Mouse (Mus musculus) heart, adult 9 months (tissue): ENCODE results near the gene Ctsw.
A peak's percentile ranks its signal among the peaks of the same experiment; 100 is the strongest.

Experiments used
- DNase-seq, 2 experiments: peaks; one replicate each; pipeline ENCODE4 v3.0.0; 2022; ENCODE audit warnings: low spot score in 2 of 2

Gene Ctsw

DNA sequence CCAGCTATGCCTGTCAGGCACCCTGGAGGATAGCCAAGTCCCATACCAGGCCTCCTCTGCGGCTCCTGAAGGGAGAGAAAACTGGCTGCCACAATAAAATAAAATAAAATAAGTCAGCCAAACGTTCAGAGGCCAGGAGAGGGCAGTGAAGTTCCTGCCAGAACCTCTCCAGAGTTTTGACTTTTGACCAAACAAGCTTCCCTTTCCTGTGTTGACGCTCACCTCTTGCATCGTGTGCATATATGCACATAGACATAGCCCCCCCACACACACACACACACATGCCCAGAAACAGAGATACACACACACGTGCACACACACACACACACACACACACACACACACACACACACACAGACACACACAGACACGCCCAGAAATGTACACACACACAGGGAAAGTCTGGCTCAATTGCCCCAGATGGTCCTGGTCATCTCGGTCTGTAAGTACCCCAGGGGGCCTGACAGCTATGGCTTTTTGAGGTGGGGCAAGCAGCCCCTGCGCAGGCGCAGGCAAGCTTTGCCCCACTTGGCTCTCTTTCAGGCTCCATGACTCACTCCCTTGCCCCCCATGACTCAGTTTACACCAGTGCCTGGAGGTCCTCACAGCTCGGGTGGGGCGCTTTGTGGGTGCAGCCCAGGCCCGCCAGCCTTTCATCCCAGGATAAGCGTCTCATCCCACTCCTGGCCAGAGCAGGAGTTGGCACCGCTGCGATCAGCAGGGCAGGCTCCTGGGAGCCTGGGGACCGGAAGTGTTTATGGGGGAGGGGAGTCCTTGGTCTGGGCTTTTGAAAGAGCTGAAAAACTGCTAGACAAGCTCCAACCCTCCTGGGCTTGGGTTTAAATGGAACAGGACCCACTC, 35.1 kb downstream of the Ctsw start:
- peak; percentile 36 to 63 for DNase-seq

GRCm38 (mm10) chr19:5431911-5432464, 36.3 kb downstream of the Ctsw start:
- DNase-seq = peak in 1 of 2 experiments; percentile 53

- no peak for DNase-seq
Measured at GRCm38 (mm10) chr19:5430408-5430807, 37.9 kb downstream of the Ctsw start.

GRCm38 (mm10) chr19:5429806-5430205, 38.5 kb downstream of the Ctsw start:
- peak in 1 of 2 experiments; percentile 39 for DNase-seq

- no peak for DNase-seq
Measured at GRCm38 (mm10) chr19:5429219-5429618, 39.1 kb downstream of the Ctsw start.

GRCm38 (mm10) chr19:5428083-5428482, 40.2 kb downstream of the Ctsw start:
- no peak for DNase-seq

GRCm38 (mm10) chr19:5426640-5427290, 41.5 kb downstream of the Ctsw start:
- DNase-seq = no peak

GRCm38 (mm10) chr19:5425906-5426565, 42.3 kb downstream of the Ctsw start:
- no peak for DNase-seq

- peak; percentile 88 to 92 for DNase-seq
Measured at GRCm38 (mm10) chr19:5424782-5425741, 43.2 kb downstream of the Ctsw start, which contains the start of the genes Drap1 and AI837181. Gene Drap1, minus strand, starts transcription at chr19:5424979. Gene AI837181, plus strand, starts transcription at chr19:5425144.

DNA sequence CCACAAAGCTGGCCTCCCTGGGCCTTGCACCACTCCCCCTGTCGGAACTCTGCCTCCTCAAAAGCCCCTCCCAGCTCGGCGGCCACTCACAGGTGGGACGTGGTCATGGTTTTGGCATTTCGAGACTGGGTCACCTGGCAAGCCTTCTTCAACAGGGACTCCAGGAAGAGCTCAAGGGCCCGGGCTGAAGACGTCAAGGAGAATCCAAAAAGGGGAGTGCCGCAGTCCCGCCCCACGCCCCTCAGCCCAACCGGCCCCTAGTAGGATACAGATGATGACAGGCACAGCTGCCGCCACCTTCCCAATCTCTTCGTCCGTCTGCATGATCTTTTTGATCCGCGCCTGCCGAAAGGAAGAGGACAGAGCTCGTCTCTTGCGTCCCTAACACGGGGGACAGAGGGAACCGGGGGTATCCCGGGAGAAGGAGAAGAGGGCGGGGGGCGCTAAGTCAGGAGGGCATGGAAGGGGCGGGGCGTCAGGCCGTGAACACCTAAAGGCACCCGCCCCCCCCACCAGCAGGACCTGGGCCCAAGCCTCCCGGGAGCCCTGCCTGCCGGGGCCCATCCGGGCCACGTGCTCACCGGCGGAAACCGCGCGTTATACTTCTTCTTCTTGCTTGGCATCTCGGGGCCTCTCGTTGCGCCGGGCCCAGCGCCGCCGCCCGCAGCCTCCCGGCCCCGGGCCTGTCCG, 44.1 kb downstream of the Ctsw start:
- peak in 1 of 2 experiments; percentile 60 for DNase-seq

DNA sequence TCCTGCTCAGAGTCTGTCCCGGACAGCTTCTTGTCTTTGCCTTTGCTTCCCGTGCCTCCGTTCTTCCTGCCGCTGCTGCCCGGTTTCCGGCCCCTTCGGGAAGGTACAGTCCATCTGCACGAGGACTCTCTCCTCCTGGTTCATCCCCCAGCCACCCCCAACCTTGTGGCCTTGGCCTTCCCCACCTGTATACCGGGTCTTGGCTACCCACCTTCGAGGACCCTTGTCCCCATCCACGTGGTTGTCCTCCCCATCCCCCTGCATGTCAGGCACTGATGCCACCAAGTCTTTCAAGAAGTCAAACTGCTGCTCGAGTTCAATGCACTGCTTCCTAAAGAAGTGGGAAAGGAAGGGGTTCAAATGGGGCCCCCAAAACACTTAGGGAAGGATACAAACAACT, 44.7 kb downstream of the Ctsw start:
- DNase-seq = no peak

DNA sequence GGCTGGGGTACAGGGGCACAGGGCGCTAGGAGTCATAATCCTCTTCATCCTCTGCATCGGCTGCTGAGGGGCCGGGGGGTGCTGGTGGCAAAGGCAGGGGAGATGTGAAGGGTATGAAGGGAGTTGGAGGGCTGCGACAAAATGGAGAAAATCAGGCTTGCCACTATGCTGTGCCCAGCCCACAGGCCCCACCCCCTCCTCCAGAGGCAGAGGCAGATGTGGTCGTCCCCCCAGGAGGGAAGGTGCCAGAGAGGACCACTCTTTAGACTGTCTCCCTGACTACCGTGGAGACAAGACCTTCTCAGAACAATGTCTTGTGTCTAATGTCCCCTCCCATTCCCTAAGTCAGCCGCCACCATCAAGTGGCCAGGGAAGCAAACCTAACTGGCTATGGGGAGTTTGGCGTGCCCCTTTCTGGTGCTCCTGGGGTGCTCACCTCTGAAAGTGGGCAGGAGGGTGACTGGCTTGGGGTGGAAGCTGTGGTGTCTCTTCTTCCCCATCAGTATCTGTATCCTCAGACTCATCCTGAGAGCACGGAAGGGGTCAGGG, 45.3 kb downstream of the Ctsw start:
- no peak for DNase-seq

DNA sequence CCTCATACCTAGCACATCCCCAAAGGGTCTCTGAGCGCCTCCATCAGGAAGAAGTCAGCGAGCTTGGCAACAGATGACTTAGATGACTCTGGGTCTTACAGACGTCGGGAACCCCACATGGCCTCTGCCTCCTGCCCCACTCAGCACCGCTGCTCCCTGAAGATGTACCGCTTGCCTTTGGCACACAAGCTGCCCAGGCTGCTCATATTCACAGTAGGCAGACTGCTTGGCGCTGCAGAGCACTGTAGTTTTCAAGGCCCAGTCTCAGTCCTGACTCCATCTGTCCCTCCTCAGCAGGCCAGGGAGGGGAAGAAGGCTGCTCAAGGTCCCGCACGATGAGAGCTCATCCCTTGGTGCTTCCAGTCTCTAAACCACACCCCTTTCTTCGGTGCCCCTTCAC, 46.0 kb downstream of the Ctsw start:
- DNase-seq = no peak

GRCm38 (mm10) chr19:5421784-5422183, 46.5 kb downstream of the Ctsw start:
- DNase-seq = no peak

DNA sequence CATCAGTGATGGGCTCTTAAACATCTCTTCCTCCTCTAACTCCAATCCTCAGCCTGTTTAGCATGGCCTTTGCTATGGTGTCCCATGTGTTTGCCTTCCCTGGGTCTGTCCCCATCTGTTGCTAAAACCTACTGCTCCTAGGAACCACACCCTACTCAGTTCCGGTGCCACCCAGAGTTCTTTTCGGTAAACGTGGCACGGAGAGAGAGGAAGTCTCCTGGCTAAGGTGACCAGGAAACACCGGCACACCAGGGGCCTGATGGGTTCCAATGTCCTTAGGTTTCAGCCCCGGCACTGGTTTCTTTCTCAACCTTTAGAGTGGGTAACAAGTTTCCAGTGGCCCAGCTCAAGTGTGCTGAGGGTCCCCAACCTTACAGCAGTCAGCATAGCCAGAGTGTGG, 47.7 kb downstream of the Ctsw start:
- DNase-seq = no peak

GRCm38 (mm10) chr19:5419630-5420029, 48.7 kb downstream of the Ctsw start:
- no peak for DNase-seq

- peak; percentile 50 to 53 for DNase-seq
Measured at GRCm38 (mm10) chr19:5418750-5419466, 49.4 kb downstream of the Ctsw start.
